Mouse (Mus musculus) heart, embryonic 12.5 days (tissue): ENCODE measurements around the gene Mob4. TPM values are rescaled to one million over a fixed set of nuclear protein-coding genes. Genes with fewer than 3 reads are reported as not detected.
"Not testable (repeated sequence)": the region's sequence is repeated elsewhere in the genome, so short reads cannot be mapped to it uniquely, and the experiment has no call there.

Source experiments
- ATAC-seq: fragments of 200-750 bp; cut with Nextera tagmentation; 2 replicates; pipeline ENCODE4 v1.8.0; 2017; ENCODE audit warnings: moderate TSS enrichment, moderate library complexity; ENCODE audit not compliant: insufficient number of reproducible peaks, low FRiP score
- H3K27ac ChIP-seq: fragments of 300-500 bp; sonication (generic); 2 replicates; pipeline ENCODE4 v1.5.1; 2016; ENCODE audit warnings: mild to moderate bottlenecking, moderate library complexity; ENCODE audit not compliant: poor library complexity, severe bottlenecking
- H3K27me3 ChIP-seq: fragments of 300-500 bp; sonication (generic); replicated peaks from 2 replicates; pipeline ENCODE4 v1.6.1; 2016; ENCODE audit warnings: mild to moderate bottlenecking, moderate library complexity
- H3K36me3 ChIP-seq: fragments of 300-500 bp; sonication (generic); 2 replicates; pipeline ENCODE4 v1.6.1; 2016; ENCODE audit warnings: mild to moderate bottlenecking, moderate library complexity
- H3K4me1 ChIP-seq: fragments of 300-500 bp; sonication (generic); replicated peaks from 2 replicates; pipeline ENCODE4 v1.6.1; 2016; ENCODE audit warnings: mild to moderate bottlenecking
- H3K4me2 ChIP-seq: fragments of 300-500 bp; sonication (generic); 2 replicates; pipeline ENCODE4 v1.6.1; 2016; ENCODE audit warnings: mild to moderate bottlenecking, moderate library complexity
- H3K4me3 ChIP-seq: fragments of 300-500 bp; sonication (generic); 2 replicates; pipeline ENCODE4 v1.5.1; 2016; ENCODE audit warnings: mild to moderate bottlenecking
- H3K9ac ChIP-seq: fragments of 300-500 bp; sonication (generic); 2 replicates; pipeline ENCODE4 v1.6.1; 2016; ENCODE audit warnings: mild to moderate bottlenecking, moderate library complexity
- H3K9me3 ChIP-seq: fragments of 300-500 bp; sonication (generic); replicated peaks from 2 replicates; pipeline ENCODE4 v1.6.1; 2016; ENCODE audit warnings: mild to moderate bottlenecking, moderate library complexity
- WGBS: fragments of 180-500 bp; shearing (Covaris S2); methylation state at CpG from one replicate; pipeline ENCODE4 v1.1.7; 2016; 5-methylcytosine and 5-hydroxymethylcytosine counted together
- polyA plus RNA-seq: library from polyadenylated mRNA; unstranded; fragments of >200 nt; fragmentation: Nextera tagmentation; extraction: Ambion mirVana; gene quantifications from 2 replicates; pipeline ENCODE4 v1.2.1, GENCODE M21; 2016

Gene Mob4
- polyA plus RNA-seq, 1 experiment from 2014 or later: 110 TPM

DNA sequence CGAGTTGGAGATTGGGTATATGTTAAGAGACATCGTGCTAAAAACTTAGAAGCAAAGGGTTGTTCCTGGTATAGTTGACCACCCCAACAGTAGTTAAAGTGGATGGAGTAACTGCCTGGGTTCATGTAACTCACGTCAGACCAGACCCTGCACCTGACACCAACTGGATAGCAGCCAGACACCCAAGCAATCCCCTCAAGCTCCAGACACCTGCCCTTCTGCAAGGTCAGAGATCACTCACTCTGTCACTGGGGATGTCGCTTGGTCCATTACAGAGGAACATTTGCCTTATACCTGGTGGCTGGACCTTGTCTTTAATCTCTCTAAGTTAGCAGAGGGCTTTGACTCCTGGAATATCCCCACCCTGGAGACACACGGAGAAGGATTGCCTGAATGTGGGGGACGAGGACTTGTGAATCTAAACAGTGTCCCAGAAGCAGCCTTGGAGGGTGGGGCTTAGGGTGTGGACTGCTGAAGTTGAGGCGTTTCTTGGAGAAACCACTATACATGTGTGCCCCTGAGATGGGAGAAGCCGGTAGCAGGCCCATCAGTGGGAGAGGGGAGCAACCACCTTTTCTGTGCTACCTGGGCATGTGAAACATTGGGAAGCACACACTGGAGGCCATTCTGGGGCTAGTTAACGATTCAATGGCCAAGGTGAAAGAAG, 24.0 kb upstream of the Mob4 start:
- no peak overlapping the region for H3K4me3 ChIP-seq
- no peak overlapping the region for H3K9ac ChIP-seq
- no peak overlapping the region for H3K27ac ChIP-seq
- ATAC-seq: no peak
- H3K4me1 ChIP-seq: no peaks in the 10 kb centered on the region
- H3K36me3 ChIP-seq: no peaks in the 10 kb centered on the region
- no peaks in the 10 kb centered on the region for H3K27me3 ChIP-seq
- H3K4me2 ChIP-seq: no peak overlapping the region
- WGBS: 78% methylated on average over 9 of the region's 9 CpGs
- no peaks in the 10 kb centered on the region for H3K9me3 ChIP-seq

GRCm38 (mm10) chr1:55107644-55108043, 23.4 kb upstream of the Mob4 start:
- ATAC-seq: no peak

DNA sequence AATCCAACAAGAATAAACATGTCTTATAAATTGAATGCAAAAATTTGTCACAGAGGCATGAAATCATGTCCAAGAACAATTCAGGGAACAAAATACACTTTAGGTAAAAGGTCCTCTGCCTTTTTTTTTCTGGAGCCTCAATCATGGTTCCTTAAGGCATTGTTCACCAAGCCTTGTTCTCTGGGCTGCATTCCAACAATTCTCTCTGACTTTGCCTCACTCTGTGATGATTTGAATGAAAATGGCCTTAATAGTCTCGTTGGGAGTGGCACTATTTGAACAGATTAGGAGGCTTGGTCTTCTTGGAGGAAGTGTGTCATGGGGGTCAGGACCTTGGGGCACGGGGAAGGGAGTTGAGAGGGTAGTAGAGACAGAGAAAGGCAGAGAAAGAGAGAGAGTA, 22.6 kb upstream of the Mob4 start:
- WGBS: 58% methylated on average over 2 of the region's 2 CpGs
- Histone ChIP-seq H3K27me3 (no peaks in the 10 kb centered on the region), H3K27ac (no peak overlapping the region), H3K4me2 (no peak overlapping the region), H3K9ac (no peak overlapping the region), H3K4me1 (no peaks in the 10 kb centered on the region), H3K9me3 (no peaks in the 10 kb centered on the region), H3K4me3 (no peak overlapping the region), H3K36me3 (no peaks in the 10 kb centered on the region)
- ATAC-seq: no peak

More at GRCm38 (mm10) chr1:55107644-55108043, 23.4 kb upstream of the Mob4 start:
- Histone ChIP-seq H3K36me3 (no peaks in the 10 kb centered on the region), H3K4me2 (no peak overlapping the region), H3K4me3 (no peak overlapping the region), H3K4me1 (no peaks in the 10 kb centered on the region), H3K27me3 (no peaks in the 10 kb centered on the region), H3K27ac (no peak overlapping the region), H3K9ac (no peak overlapping the region), H3K9me3 (no peaks in the 10 kb centered on the region)
- 87% methylated on average over 1 of the region's 1 CpGs for WGBS

GRCm38 (mm10) chr1:55109066-55109766, 21.8 kb upstream of the Mob4 start:
- no peaks in the 10 kb centered on the region for H3K9me3 ChIP-seq
- H3K4me3 ChIP-seq: no peak overlapping the region
- no peak overlapping the region for H3K9ac ChIP-seq
- ATAC-seq: no peak
- no peak overlapping the region for H3K27ac ChIP-seq
- H3K27me3 ChIP-seq: no peaks in the 10 kb centered on the region
- H3K4me2 ChIP-seq: no peak overlapping the region
- 81% methylated on average over 4 of the region's 4 CpGs for WGBS
- no peaks in the 10 kb centered on the region for H3K36me3 ChIP-seq
- no peaks in the 10 kb centered on the region for H3K4me1 ChIP-seq

DNA sequence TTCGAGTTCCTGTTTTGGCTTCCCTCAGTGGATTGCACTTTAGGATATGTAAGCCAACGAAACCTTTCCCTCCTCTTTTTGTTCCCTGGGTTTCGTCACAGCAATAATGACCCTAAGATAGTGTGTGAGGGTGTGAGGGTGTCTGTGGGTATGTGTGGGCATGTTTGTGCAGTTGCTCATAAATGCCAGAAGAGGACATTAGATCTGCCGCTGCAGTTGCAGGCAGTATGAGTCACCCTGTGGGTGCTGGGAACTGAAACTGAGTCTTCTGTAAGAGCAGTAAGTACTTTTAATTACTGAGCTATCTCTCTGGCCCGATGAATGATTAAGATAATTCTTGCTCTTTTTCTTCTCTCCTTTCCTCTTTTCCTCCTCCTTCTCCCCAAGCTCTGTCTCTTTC, 8.0 kb upstream of the Mob4 start:
- no peak for ATAC-seq
- WGBS: 75% methylated on average over 5 of the region's 5 CpGs

DNA sequence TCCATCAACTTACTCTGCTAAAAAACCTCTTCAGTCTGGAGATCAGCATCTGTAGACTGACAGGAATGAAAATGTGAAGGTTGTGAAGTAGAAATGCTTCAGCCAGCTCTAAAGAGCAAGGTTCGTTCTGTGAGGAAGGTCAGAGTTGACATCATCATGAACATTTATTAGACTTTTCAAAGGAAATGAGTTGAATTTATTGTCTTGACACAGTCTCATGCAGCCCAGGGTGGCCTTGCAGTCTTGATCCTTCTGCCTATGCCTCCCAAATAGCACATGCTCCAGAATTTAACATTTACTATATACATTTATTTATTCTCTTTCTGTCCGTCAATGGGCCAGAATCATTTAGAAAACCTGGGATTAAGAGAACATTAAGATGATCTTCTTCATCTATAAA, 7.5 kb upstream of the Mob4 start:
- H3K9me3 ChIP-seq: no peaks in the 10 kb centered on the region
- H3K9ac ChIP-seq: no peak overlapping the region
- no peaks in the 10 kb centered on the region for H3K27me3 ChIP-seq
- no peaks in the 10 kb centered on the region for H3K36me3 ChIP-seq
- H3K4me2 ChIP-seq: no peak overlapping the region
- H3K4me3 ChIP-seq: no peak overlapping the region
- no peaks in the 10 kb centered on the region for H3K4me1 ChIP-seq
- WGBS: 80% methylated on average over 2 of the region's 2 CpGs
- no peak overlapping the region for H3K27ac ChIP-seq
- no peak for ATAC-seq

More for the DNA sequence above, 8.0 kb upstream of the Mob4 start:
- H3K4me1 ChIP-seq: no peaks in the 10 kb centered on the region
- no peak overlapping the region for H3K9ac ChIP-seq
- no peak overlapping the region for H3K4me3 ChIP-seq
- H3K27ac ChIP-seq: no peak overlapping the region
- H3K27me3 ChIP-seq: no peaks in the 10 kb centered on the region
- H3K9me3 ChIP-seq: no peaks in the 10 kb centered on the region
- no peak overlapping the region for H3K4me2 ChIP-seq
- H3K36me3 ChIP-seq: no peaks in the 10 kb centered on the region

- not testable (repeated sequence) for H3K27ac ChIP-seq, H3K9me3 ChIP-seq, H3K9ac ChIP-seq, H3K36me3 ChIP-seq, H3K4me2 ChIP-seq, H3K27me3 ChIP-seq, H3K4me3 ChIP-seq, ATAC-seq, H3K4me1 ChIP-seq
- 93% methylated on average over 2 of the region's 2 CpGs for WGBS
These were observed 6.9 kb upstream of the Mob4 start for GRCm38 (mm10) chr1:55124136-55124535.

GRCm38 (mm10) chr1:55129716-55130115, 1.3 kb upstream of the Mob4 start:
- H3K27ac ChIP-seq: no peak overlapping the region
- 91% methylated on average over 5 of the region's 5 CpGs for WGBS
- H3K27me3 ChIP-seq: no peaks in the 10 kb centered on the region
- H3K36me3 ChIP-seq: 0 out of 2 replicates have a peak, but pooled peaks cover 3% of the 10 kb centered on the region
- H3K4me2 ChIP-seq: no peak overlapping the region
- H3K4me3 ChIP-seq: no peak overlapping the region
- no peak for ATAC-seq
- H3K9me3 ChIP-seq: no peaks in the 10 kb centered on the region
- peaks cover 11% of the 10 kb centered on the region for H3K4me1 ChIP-seq
- no peak overlapping the region for H3K9ac ChIP-seq

DNA sequence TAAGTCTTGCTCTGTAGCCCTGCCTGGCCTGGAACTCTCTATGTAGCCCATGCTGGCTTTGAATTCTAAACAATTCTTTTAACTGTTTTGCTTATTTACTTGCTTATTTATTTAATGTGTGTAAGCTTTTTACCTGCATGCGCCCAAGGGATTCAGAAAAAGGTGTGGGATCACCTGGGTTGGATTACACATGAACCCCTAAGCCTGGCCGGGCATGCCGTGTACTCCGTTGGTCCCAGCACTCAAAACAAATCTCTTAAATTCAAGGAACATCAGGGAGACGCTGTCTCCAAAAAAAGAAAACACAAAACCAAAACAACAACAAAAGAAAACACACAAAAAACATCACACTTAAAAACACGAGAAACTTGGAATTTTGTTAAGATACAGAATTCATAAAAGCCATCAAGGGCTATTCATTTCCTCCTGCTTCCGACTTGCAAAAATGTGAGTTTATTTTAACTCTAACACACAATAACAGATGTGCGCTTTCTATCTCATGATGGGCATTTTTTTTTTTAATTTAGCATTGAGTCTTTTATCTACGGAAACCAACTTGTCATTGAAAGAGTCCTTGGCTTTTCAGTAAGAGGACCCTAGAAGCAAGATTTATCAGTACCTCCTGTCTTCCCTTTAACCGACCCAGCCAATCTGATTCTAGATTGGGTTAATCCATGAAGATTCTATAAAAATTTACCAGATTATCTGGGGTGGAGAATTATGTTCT, 678 bp upstream of the Mob4 start:
- ATAC-seq: no peak
- no peaks in the 10 kb centered on the region for H3K27me3 ChIP-seq
- peak overlapping the region; percentile 75 for H3K4me2 ChIP-seq
- H3K9ac ChIP-seq: peak overlapping the region; percentile 54
- peak overlapping the region; percentile 99 for H3K27ac ChIP-seq
- H3K4me1 ChIP-seq: peaks cover 11% of the 10 kb centered on the region
- no peaks in the 10 kb centered on the region for H3K9me3 ChIP-seq
- H3K4me3 ChIP-seq: peak overlapping the region; percentile 100
- 0 out of 2 replicates have a peak, but pooled peaks cover 3% of the 10 kb centered on the region for H3K36me3 ChIP-seq
- WGBS: 64% methylated on average over 10 of the region's 10 CpGs

DNA sequence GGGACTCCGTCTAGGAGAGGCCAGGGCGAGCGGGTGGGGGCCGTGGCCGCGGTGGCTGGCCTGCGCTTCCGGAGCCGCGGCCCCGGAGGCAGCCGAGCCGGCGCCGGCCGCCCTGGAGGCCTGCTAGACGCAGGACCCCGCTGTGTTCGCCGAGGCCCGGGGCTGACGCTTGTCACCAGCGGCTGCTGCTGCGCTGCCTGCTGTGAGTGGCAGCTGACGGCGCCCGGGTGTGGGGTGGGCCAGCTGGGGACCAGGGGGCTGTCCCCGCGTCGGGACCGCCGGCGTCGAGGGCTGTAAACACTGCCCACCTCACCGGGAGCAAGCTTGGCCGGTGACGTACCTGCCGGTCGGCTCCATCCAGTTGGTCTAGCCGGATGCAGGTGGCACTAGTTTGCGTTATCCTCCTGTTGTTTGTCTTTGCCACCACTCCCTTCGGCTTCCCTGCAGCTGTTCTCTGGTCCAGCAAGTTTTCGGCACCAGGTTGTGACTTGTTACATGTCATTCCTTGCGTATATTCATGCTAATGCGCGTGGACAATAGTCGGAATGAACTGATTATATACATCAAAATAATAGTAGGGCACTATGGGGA, 488 bp downstream of the Mob4 start:
- Histone ChIP-seq H3K9ac (peak overlapping the region; percentile 100), H3K27me3 (no peaks in the 10 kb centered on the region), H3K4me2 (peak overlapping the region; percentile 75), H3K27ac (peak overlapping the region; percentile 99), H3K9me3 (no peaks in the 10 kb centered on the region), H3K4me3 (peak overlapping the region; percentile 100), H3K36me3 (peaks cover 8% of the 10 kb centered on the region), H3K4me1 (peaks cover 11% of the 10 kb centered on the region)
- WGBS: under 1% methylated on average over 47 of the region's 47 CpGs
- peak; percentile 82 for ATAC-seq

DNA sequence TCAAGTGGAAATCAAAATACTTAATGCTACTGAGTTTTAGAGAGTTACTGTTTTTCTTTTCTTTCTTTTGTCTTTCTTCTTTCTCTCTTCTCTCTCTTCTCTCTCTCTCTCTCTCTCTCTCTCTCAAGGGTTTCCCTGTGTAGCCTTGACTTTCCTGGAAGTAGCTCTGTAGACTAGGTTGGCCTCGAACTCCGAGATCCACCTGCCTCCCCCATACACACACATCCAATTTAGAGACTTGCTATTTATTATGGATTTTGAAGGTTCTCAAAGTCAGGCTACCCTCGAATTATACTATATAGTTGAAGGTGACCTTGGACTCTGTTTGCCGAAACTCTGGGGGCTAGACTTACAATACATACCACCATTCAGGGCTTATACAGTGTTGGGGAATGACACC, 1.3 kb downstream of the Mob4 start:
- peak overlapping the region; percentile 75 for H3K4me2 ChIP-seq
- H3K9ac ChIP-seq: peak overlapping the region; percentile 100
- ATAC-seq: no peak
- no peak overlapping the region for H3K27ac ChIP-seq
- peaks cover 11% of the 10 kb centered on the region for H3K36me3 ChIP-seq
- peaks cover 11% of the 10 kb centered on the region for H3K4me1 ChIP-seq
- H3K27me3 ChIP-seq: no peaks in the 10 kb centered on the region
- WGBS: 54% methylated on average over 4 of the region's 4 CpGs
- peak overlapping the region; percentile 100 for H3K4me3 ChIP-seq
- H3K9me3 ChIP-seq: no peaks in the 10 kb centered on the region
